In the genomic region with DNA sequence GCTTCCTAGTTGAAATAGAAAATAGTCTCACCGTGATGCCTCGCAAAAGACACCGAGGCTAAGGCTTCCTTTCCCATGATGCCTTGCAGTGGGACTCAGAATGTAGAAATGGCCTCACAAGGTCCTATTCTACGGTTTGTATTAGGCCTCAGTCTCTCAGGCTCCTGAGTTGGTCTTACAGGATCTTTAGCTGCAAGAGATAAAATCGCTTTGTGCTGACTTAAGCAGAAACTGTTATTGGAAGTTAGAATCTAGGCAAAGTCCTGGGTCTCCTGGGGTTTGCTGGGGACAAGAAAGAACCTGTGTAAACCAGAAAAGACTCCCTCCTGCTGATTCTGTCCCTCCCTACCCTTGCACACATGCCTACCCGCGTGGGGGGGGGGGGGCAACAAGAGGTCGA, we compare ENCODE assay signal across 41 mouse cellular contexts. TPM values are rescaled to one million over a fixed set of nuclear protein-coding genes. Genes with fewer than 3 reads are reported as not detected.
"Had no signal": no experiment of that assay in that cellular context is flagged by ENCODE, and none has a peak within 500 bp of the region (broad histone marks: within the 10 kb centered on the region; RNA-seq: fewer than 3 reads in every experiment).

No protein-coding gene starts in this region.

- H3K4me2 ChIP-seq: heart, embryonic 12.5 days; hindbrain, embryonic 12.5 days; hindbrain, embryonic 14.5 days; kidney, embryonic 15.5 days; limb, embryonic 13.5 days; limb, embryonic 15.5 days; liver, embryonic 12.5 days had no signal

- ATAC-seq: hindbrain, embryonic 16.5 days; inflammation-experienced regulatory T-cells, adult 6 months; intestine, embryonic 16.5 days; liver, embryonic 12.5 days had no signal

- DNase-seq: gastrocnemius, adult 2 months; gastrocnemius, postnatal 10 days; gastrocnemius, postnatal 25 days; heart, adult 18-20 months; heart, postnatal 10 days; heart, postnatal 4 days; kidney, adult 11 months; kidney, adult 2 months; kidney, adult 9 months; kidney, postnatal 14 days; kidney, postnatal 36 days; layer of hippocampus, adult 9-11 months; layer of hippocampus, postnatal 36 days; left cerebral cortex, postnatal 4 days had no signal

- H3K9me3 ChIP-seq: heart, embryonic 10.5 days; hindbrain, embryonic 12.5 days; kidney, embryonic 15.5 days; limb, embryonic 13.5 days; limb, embryonic 15.5 days had no signal

- H3K4me3 ChIP-seq: gastrocnemius, adult 2 months; heart, embryonic 10.5 days; heart, embryonic 12.5 days; hindbrain, embryonic 10.5 days; hindbrain, embryonic 12.5 days; kidney, embryonic 15.5 days; limb, embryonic 13.5 days; limb, embryonic 15.5 days; liver, embryonic 12.5 days had no signal

- H3K36me3 ChIP-seq: heart, embryonic 12.5 days; hindbrain, embryonic 10.5 days; hindbrain, embryonic 12.5 days; limb, embryonic 13.5 days; limb, embryonic 15.5 days had no signal

- H3K27ac ChIP-seq: gastrocnemius, adult 2 months; heart, embryonic 10.5 days; hindbrain, embryonic 10.5 days; hindbrain, embryonic 12.5 days; hindbrain, embryonic 14.5 days; kidney, embryonic 15.5 days; kidney, postnatal 0 days; limb, embryonic 13.5 days; limb, embryonic 15.5 days; liver, embryonic 12.5 days; liver, embryonic 14.5 days had no signal

- H3K9ac ChIP-seq: heart, embryonic 12.5 days; hindbrain, embryonic 12.5 days; hindbrain, embryonic 14.5 days; kidney, embryonic 15.5 days; limb, embryonic 13.5 days; limb, embryonic 15.5 days; liver, embryonic 12.5 days; liver, embryonic 14.5 days had no signal

RNA-seq across cellular contexts. Expression of gene Cadm4, which starts 5.5 kb away (rescaled TPM):
- total RNA-seq: granulocyte monocyte progenitor cell, adult 5-6 weeks had no signal
- polyA plus RNA-seq: inflammation-experienced regulatory T-cells, adult 6 months had no signal

RNA-seq across cellular contexts. Expression of gene Irgc1, which starts 24.2 kb away (rescaled TPM):
- total RNA-seq: gastrocnemius, adult 2 months; gastrocnemius, postnatal 25 days; granulocyte monocyte progenitor cell, adult 5-6 weeks; heart, adult 18-20 months; heart, postnatal 10 days; heart, postnatal 25 days; heart, postnatal 4 days; layer of hippocampus, adult 18-20 months; layer of hippocampus, adult 8-10 months; layer of hippocampus, postnatal 14 days; layer of hippocampus, postnatal 36 days; left cerebral cortex, postnatal 4 days; liver, adult 2 months had no signal
- polyA plus RNA-seq: heart, embryonic 10.5 days; heart, embryonic 12.5 days; heart, embryonic 14.5 days; hindbrain, embryonic 10.5 days; hindbrain, embryonic 12.5 days; hindbrain, embryonic 14.5 days; hindbrain, embryonic 16.5 days; inflammation-experienced regulatory T-cells, adult 6 months; kidney, embryonic 15.5 days; kidney, postnatal 0 days; limb, embryonic 11.5 days; limb, embryonic 13.5 days; liver, adult 2 months; liver, embryonic 12.5 days; liver, embryonic 14.5 days had no signal

RNA-seq across cellular contexts. Expression of gene AC161166.1, which starts 35.9 kb away (rescaled TPM):
- total RNA-seq: gastrocnemius, adult 2 months; gastrocnemius, postnatal 10 days; gastrocnemius, postnatal 25 days; gastrocnemius, postnatal 4 days; granulocyte monocyte progenitor cell, adult 5-6 weeks; heart, adult 18-20 months; heart, adult 8-10 months; heart, postnatal 10 days; heart, postnatal 25 days; heart, postnatal 4 days; layer of hippocampus, adult 18-20 months; layer of hippocampus, adult 8-10 months; layer of hippocampus, postnatal 14 days; layer of hippocampus, postnatal 36 days; left cerebral cortex, adult 18-20 months; left cerebral cortex, postnatal 25 days; left cerebral cortex, postnatal 4 days; liver, adult 2 months had no signal
- polyA plus RNA-seq: inflammation-experienced regulatory T-cells, adult 6 months; kidney, adult 2 months; large intestine, adult 2 months; liver, adult 2 months; liver, embryonic 14.5 days had no signal
